Mouse (Mus musculus): ENCODE data around the gene C1qtnf9.

The C1qtnf9 gene

DNA sequence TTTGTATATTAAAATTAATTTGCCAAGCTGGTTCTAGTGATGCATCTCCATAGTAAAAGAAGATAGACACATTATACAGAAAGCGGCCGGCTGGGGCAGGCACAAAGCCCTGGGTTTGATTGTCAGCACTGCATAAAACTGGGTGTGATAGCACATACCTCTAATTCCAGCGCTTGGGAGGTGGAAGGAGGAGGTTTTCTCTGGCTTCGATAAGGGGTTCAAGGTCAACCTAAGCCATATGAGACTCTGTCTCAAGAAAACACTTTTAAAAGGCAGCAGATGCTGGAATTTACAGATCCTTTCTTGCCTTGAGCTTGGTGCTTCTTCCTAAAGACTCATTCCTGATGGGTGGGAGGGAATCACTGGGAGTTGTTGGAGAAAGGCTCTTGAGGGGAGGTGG is 3.4 kb upstream of the C1qtnf9 start:
- POLR2A ChIA-PET = interaction anchor here in 3 of 4 experiments (0.5 to 4.0 kb wide), 23 partner anchors 8 to 848 kb away, joined by 3 to 17 read pairs (median 5); partner anchors contain the start of gene Mipep (in 1 of the 3)

GRCm38 (mm10) chr14:60765025-60765424 is 2.9 kb upstream of the C1qtnf9 start:
- CTCF ChIA-PET = interaction anchor here in 3 of 4 experiments (0.9 to 1.1 kb wide), 4 partner anchors 17 to 529 kb away, joined by 3 to 4 read pairs (median 3); partner anchors contain the start of gene Mipep (in 1 of the 3)
- POLR2A ChIA-PET = interaction anchor here in 3 of 4 experiments (0.6 to 4.0 kb wide), 25 partner anchors 9 to 1996 kb away, joined by 3 to 17 read pairs (median 5); partner anchors contain the start of genes Ints6 (in 1 of the 3), Mipep (in 1 of the 3) and Sacs (in 1 of the 3)

More for the DNA sequence above, 3.4 kb upstream of the C1qtnf9 start:
- CTCF ChIA-PET = interaction anchor here in 3 of 4 experiments (0.6 to 1.1 kb wide), 5 partner anchors 20 to 796 kb away, joined by 3 to 6 read pairs (median 3); partner anchors contain the start of gene Mipep (in 2 of the 3)

- CTCF ChIA-PET = interaction anchor here (0.5 to 3.7 kb wide), 32 partner anchors 9 to 961 kb away, joined by 3 to 52 read pairs (median 4); partner anchors contain the start of gene Mipep (in 3 of the 4)
- POLR2A ChIA-PET = interaction anchor here (0.7 to 1.8 kb wide), 12 partner anchors 10 to 369 kb away, joined by 3 to 6 read pairs (median 4); partner anchors contain the start of genes Mipep (in 2 of the 4) and Sacs (in 1 of the 4)
Observed at GRCm38 (mm10) chr14:60769340-60769739, 1.4 kb downstream of the C1qtnf9 start.

DNA sequence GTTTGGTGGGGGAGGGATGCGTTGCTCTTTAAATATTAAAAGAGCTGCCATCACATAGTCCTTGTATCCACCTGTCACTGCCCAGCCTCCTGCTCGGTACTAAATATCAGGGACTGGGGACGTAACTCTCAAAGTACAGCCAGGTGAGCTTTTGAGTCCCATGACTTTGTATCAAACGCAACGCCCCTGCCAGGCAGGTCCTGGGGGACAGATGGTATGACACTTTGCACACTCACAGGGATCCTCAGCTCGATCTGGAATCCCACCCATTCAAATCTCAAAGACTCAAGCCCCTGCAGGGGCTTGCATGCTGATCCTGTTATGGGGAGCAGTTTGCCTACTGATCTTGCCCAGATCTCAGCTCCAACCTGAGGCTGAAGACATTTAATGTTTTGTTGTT is 2.7 kb downstream of the C1qtnf9 start:
- CTCF ChIA-PET = interaction anchor here (0.5 to 3.7 kb wide), 88 partner anchors 8 to 911 kb away, joined by 3 to 52 read pairs (median 4); partner anchors contain the start of genes Mipep (in 4 of the 4), Kpna3 (in 1 of the 4), Sacs (in 1 of the 4) and Spata13 (in 1 of the 4)
- POLR2A ChIA-PET = interaction anchor here (0.6 to 2.4 kb wide), 8 partner anchors 9 to 284 kb away, joined by 3 to 7 read pairs (median 4); partner anchors contain the start of gene Mipep (in 1 of the 4)

- ChIA-PET CTCF (interaction anchor here (0.5 to 3.7 kb wide), 96 partner anchors 9 to 1728 kb away, joined by 3 to 52 read pairs (median 4); partner anchors contain the start of genes Mipep (in 4 of the 4), Kpna3 (in 1 of the 4), Sacs (in 1 of the 4) and Spata13 (in 1 of the 4)), POLR2A (interaction anchor here in 2 of 4 experiments (1.0 to 2.4 kb wide), 4 partner anchors 10 to 35 kb away, joined by 3 to 7 read pairs (median 5); partner anchors contain the start of gene Mipep (in 1 of the 2))
Observed at GRCm38 (mm10) chr14:60771057-60771456, 3.1 kb downstream of the C1qtnf9 start.

DNA sequence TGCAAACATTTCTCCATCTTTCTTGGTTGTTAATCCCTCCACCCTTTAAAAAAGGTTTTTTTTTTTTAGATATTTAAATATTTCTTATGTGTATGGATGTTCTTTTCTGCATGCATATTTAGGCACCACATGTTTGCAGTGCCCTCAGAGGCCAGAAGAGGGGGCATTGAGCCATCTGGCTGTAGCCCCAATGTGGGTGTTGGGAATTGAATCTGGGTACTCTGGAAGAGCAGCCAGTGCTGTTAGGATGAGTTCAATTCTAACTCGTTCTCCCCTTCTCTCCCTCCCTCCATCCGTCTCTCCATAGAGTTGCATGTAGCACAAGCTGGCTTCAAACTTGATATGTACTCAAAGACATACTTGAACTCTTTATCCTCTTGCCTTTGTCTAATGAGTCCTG is 5.5 kb downstream of the C1qtnf9 start:
- CTCF ChIA-PET = interaction anchor here in 1 of 4 experiments (0.6 kb wide), 1 partner anchor 396 kb away, joined by 3 read pairs; no protein-coding TSS in a partner anchor
- POLR2A ChIA-PET = no interaction called here

- ChIA-PET CTCF (interaction anchor here in 1 of 4 experiments (1.2 kb wide), 1 partner anchor 263 kb away, joined by 6 read pairs; no protein-coding TSS in a partner anchor), POLR2A (no interaction called here)
Observed at GRCm38 (mm10) chr14:60776521-60776920, 8.6 kb downstream of the C1qtnf9 start.

DNA sequence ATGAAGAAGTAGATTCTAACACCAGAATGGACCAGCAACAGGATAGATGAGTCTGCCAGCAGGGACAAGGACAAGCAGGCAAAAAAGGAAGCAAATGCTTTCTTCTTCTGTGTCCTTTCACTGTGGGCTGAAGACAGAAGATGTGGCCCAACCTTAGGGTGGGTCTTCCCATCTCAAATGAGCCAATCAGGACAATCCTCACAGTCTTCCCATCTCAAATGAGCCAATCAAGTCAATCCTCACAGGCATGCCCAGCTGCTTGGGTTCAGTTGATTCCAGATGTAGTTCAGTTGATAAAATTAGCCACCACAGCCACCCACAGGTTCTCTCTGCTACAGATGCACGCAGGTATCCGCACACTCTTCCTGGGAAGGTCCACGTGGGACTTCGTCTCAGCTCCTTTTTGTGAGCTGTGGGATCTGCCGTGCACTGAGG is 9.6 kb downstream of the C1qtnf9 start:
- CTCF ChIA-PET = interaction anchor here in 1 of 4 experiments (0.6 to 1.2 kb wide), 2 partner anchors 22 to 264 kb away, joined by 5 to 6 read pairs; no protein-coding TSS in a partner anchor

GRCm38 (mm10) chr14:60779198-60779597 is 11.3 kb downstream of the C1qtnf9 start:
- CTCF ChIA-PET = interaction anchor here in 2 of 4 experiments (0.5 to 1.0 kb wide), 4 partner anchors 8 to 906 kb away, joined by 3 to 5 read pairs (median 4); no protein-coding TSS in a partner anchor
- POLR2A ChIA-PET = no interaction called here

More for the DNA sequence above, 9.6 kb downstream of the C1qtnf9 start:
- POLR2A ChIA-PET = interaction anchor here in 2 of 4 experiments (0.7 to 1.9 kb wide), 3 partner anchors 12 to 59 kb away, joined by 3 to 11 read pairs (median 10); no protein-coding TSS in a partner anchor

- POLR2A ChIA-PET = interaction anchor here in 2 of 4 experiments (0.9 to 1.1 kb wide), 3 partner anchors 13 to 200 kb away, joined by 3 read pairs; no protein-coding TSS in a partner anchor
Observed at GRCm38 (mm10) chr14:60782121-60782656, 14.3 kb downstream of the C1qtnf9 start.

GRCm38 (mm10) chr14:60783196-60783595 is 15.3 kb downstream of the C1qtnf9 start:
- CTCF ChIA-PET = interaction anchor here (0.6 to 6.1 kb wide), 11 partner anchors 8 to 511 kb away, joined by 3 to 52 read pairs (median 4); no protein-coding TSS in a partner anchor
- POLR2A ChIA-PET = interaction anchor here in 1 of 4 experiments (0.5 to 0.9 kb wide), 2 partner anchors 199 to 389 kb away, joined by 3 read pairs; no protein-coding TSS in a partner anchor

More at GRCm38 (mm10) chr14:60782121-60782656, 14.3 kb downstream of the C1qtnf9 start:
- CTCF ChIA-PET = interaction anchor here in 2 of 4 experiments (0.8 to 6.1 kb wide), 9 partner anchors 9 to 512 kb away, joined by 3 to 52 read pairs (median 4); no protein-coding TSS in a partner anchor

- ChIA-PET POLR2A (interaction anchor here in 3 of 4 experiments (0.7 to 2.8 kb wide), 12 partner anchors 14 to 388 kb away, joined by 3 to 16 read pairs (median 3); partner anchors contain the start of gene C1qtnf9 (in 2 of the 3)), CTCF (interaction anchor here (0.5 to 6.1 kb wide), 33 partner anchors 11 to 533 kb away, joined by 3 to 52 read pairs (median 4); no protein-coding TSS in a partner anchor)
Observed at GRCm38 (mm10) chr14:60784427-60785315, 16.7 kb downstream of the C1qtnf9 start, which contains the start of gene Mipep. TSS of gene Mipep (plus strand) at chr14:60784573.

DNA sequence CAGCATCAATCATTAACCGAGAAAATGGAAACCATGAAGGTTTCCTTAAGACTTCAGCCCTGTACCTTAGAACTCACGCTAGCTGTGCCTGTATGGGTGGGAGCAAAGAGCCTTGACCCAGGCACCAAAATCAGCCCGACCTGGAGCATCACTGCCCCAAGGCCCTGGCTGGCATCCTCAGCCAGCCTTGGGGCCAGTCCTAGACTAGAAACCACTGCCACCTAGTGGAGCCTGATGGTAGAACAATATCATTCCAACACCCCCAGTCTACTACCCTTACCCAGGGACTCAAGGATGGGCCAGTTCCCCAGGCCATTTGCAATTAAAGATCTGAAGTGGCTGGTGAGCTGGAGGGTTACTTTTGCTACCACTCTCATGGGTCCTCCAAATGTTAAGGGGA is 22.2 kb downstream of the C1qtnf9 start:
- CTCF ChIA-PET = interaction anchor here in 3 of 4 experiments (1.5 to 2.4 kb wide), 7 partner anchors 10 to 504 kb away, joined by 3 to 9 read pairs (median 6); no protein-coding TSS in a partner anchor
- POLR2A ChIA-PET = interaction anchor here in 1 of 4 experiments (1.3 to 1.5 kb wide), 3 partner anchors 14 to 277 kb away, joined by 3 to 4 read pairs (median 3); no protein-coding TSS in a partner anchor

- CTCF ChIA-PET = interaction anchor here in 2 of 4 experiments (0.9 to 1.7 kb wide), 4 partner anchors 12 to 498 kb away, joined by 3 to 4 read pairs (median 4); partner anchors contain the start of gene Mipep (in 2 of the 2)
- POLR2A ChIA-PET = no interaction called here
Observed at GRCm38 (mm10) chr14:60796600-60797322, 28.8 kb downstream of the C1qtnf9 start.

- ChIA-PET POLR2A (no interaction called here), CTCF (interaction anchor here in 1 of 4 experiments (1.0 to 1.1 kb wide), 2 partner anchors 13 to 497 kb away, joined by 3 to 4 read pairs; partner anchors contain the start of gene Mipep)
Observed at GRCm38 (mm10) chr14:60797596-60797995, 29.7 kb downstream of the C1qtnf9 start.

GRCm38 (mm10) chr14:60798721-60799120 is 30.8 kb downstream of the C1qtnf9 start:
- POLR2A ChIA-PET = no interaction called here
- CTCF ChIA-PET = interaction anchor here (0.6 to 3.7 kb wide), 12 partner anchors 14 to 497 kb away, joined by 3 to 27 read pairs (median 8); partner anchors contain the start of gene Mipep (in 1 of the 4)

All from embryonic stem cell, embryonic (primary cell).